Mouse (Mus musculus) kidney, postnatal 4 days (tissue): ENCODE measurements at regions not wholly inside any gene's neighbourhood (a gene's known extent, or its start where the extent isn't known, plus 50 kb on each side); places are given as distances from the start of the nearest gene placed in this dataset.

ENCODE experiments used
- DNase-seq, 2 experiments: peaks; one replicate each; pipeline ENCODE4 v3.0.0; 2021; ENCODE audit warnings: mixed read lengths in 2 of 2

- DNase-seq = peak in 1 of 2 experiments; percentile 7
These were observed 276.0 kb upstream of the Cdyl start for GRCm38 (mm10) chr13:35383624-35384018.

DNA sequence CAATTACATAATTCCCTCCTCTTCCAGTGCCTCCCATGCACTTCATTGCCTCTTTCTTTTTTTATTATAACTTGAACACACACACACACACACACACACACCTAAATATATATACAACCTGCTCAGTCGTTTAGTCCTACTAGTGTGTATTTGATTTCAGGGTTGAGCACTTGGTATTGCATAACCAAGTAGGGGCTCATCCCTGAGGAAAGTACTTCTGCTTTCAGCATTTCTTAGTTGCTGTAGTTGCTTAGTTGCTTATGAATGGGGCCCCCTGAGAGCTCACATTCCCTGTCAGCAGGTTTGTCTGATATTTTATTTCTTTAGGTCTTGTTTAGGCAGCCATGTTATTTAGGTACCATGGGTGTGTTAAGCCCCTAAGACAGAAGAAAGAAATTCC is 271.3 kb upstream of the Cdyl start:
- DNase-seq = no peak

GRCm38 (mm10) chr13:35389781-35390525 is 269.7 kb upstream of the Cdyl start:
- DNase-seq = no peak

DNA sequence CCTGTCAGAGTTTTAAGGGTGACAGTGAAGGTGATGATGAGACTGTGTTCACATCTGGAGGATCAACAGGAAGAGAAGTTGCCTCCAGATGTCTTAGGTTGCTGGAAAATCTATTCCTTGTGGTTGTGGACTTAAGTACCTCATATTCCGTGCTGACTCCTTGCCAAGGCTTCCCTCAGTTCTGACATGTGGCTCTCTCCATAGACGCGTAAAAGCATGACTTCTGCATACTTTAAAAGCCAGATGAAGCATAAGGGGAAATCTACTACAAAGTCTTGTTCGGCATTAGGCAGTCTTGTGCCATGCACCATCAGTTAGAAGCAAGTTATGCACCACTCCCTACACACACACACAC is 269.1 kb upstream of the Cdyl start:
- DNase-seq = no peak

DNA sequence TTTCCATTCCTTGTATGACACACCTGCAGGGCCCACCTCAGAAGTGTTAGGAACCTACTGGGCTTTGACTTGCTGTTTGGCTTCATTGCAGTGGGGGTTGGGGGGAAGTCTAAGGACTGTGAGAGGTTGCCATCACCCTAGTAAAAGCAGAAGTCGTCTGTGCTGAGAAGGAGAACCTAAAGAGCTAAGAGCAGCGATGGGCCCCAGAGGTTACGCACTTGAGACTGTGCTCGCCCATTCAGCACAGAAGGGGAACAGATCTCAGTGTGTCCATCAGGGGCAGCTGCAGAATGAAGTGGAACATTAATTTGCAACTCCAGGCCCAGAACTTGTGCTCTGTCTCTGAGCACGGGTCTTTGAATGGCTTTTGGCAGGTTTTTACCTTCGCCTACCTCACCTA is 267.5 kb upstream of the Cdyl start:
- no peak for DNase-seq

DNA sequence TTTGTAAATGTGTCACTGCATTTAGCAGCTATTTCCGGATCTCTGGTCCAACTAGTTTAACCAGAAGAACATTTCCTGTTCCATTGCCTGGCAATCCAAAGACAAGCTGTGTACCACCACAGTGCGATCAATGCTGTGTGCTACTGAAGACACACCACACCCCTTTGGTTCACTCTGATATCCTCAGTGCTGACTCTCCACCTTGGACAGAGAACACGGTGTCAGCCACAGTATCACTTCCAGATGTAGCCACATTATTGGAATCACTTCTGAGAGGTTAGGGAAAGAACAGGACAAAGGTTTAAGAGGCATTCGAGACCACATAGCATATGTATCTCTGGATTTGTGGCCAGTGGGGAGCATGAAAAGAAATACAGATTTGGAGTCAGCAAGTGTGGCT is 264.4 kb upstream of the Cdyl start:
- no peak for DNase-seq

- peak in 1 of 2 experiments; percentile 9 for DNase-seq
These were observed 264.0 kb upstream of the Cdyl start for GRCm38 (mm10) chr13:35395630-35396029.

- DNase-seq = no peak
These were observed 262.5 kb upstream of the Cdyl start for GRCm38 (mm10) chr13:35397166-35397565.

- DNase-seq = no peak
These were observed 261.4 kb upstream of the Cdyl start for GRCm38 (mm10) chr13:35398192-35398591.

DNA sequence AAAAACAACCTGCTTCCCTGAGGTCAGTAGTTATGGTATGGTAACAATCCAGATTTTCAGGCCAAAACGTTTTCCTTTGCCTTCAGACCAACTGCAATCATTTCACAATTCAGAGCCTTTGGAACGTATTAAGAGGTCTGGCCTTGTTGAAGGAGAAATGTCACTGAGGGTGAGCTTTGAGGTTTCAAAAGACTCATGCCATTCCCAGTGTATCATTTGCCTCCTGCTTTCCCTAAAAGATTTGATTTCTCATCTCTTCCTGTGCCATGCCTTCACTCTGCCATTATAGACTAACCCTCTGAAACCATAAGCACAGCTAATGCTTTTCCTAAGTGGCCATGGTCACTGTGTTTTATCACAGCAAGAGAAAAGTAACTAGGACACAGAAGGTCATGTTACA is 256.8 kb upstream of the Cdyl start:
- no peak for DNase-seq

DNA sequence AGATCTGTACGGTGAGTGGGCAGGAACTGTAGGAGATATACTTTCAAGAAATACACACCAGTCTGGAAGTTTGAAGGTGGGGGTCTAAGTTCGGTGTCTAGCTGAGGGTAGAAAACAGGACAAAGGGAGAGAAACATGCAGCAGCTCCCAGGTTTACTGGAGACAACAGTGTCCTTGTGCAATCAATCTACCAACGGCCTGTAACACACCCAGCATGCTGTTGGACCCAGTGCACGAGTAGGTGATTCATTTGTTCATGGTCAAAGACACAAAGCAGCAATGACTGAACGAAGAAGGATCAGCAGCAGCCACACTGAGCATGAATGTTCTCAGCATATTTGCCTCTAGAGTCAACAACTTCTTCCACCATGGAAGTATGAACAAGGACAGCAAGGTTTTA is 255.2 kb upstream of the Cdyl start:
- DNase-seq = no peak

DNA sequence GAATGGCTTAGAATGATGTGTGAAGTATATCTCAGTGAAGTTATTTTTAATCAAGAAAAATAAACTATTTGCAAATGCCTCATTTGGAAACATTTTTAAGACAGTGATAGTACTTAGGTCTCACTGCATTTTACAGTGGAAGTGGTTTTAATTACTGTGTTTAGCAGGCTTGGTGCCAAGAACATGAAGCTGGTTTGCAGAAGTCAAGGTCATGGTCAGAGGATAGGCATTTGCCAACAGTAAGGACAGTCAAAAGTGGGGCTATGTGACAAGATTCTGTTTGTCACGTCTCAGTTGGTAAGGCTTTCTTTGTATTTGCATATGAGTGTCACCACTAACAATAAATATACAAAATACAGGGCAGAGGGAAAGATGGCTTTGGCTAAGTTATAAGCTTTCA is 254.2 kb upstream of the Cdyl start:
- no peak for DNase-seq

DNA sequence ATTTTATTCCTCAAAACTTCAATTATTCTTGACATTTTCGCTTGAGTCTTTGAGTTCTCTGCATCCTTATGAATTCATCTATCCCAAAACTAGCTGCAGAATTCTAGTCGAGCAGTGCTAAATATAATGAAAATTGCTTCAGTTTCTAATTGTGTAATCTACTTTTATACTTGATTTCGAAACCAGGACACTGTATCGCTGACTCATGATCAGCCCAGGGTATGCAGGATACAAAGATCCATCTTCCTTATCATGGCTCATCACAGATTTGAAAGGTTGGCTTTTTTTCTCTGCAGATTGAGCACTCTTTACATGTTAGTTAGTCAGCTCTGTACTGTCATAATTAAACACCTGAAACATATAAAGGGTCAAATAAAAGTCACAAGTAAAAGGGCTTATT is 242.1 kb upstream of the Cdyl start:
- no peak for DNase-seq

GRCm38 (mm10) chr13:35420076-35420475 is 239.6 kb upstream of the Cdyl start:
- no peak for DNase-seq

GRCm38 (mm10) chr13:35426061-35426460 is 233.6 kb upstream of the Cdyl start:
- DNase-seq = no peak

DNA sequence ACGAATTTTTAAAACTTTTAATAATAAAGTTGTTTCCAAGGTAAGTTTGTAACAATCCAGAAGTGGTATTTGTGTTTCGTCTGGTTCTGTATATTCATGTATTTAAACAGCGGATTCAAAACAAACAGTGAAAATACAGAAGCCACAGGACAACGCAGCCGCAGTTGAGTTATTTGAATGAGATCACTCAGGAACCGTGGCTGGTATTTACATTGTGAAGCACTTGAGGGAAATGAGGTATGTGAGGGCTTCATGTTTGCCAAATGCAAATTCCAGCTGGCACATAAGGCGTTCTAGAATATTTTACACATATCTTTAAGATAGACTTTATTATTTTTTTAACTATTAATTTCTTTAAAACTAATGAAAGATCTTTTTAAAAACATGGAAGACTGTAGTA is 224.5 kb upstream of the Cdyl start:
- DNase-seq = no peak

DNA sequence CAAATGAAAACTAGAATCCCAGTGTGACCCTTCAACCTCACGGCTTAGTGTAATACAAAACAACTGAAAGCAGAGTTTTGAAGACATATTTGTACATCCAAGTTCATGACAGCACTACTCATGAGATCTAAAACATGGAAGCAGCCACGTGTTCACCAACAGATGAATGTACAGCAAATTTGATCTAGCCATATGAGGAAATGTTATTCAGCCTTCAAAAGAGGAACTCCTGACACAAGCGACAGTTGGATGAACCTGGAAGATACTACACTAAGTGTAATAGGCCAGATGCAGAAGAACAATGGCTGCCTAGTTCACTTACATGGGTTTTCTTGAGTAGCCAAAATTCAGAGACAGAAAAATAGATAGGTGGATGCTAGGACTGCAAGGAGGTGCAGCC is 212.0 kb upstream of the Cdyl start:
- no peak for DNase-seq

DNA sequence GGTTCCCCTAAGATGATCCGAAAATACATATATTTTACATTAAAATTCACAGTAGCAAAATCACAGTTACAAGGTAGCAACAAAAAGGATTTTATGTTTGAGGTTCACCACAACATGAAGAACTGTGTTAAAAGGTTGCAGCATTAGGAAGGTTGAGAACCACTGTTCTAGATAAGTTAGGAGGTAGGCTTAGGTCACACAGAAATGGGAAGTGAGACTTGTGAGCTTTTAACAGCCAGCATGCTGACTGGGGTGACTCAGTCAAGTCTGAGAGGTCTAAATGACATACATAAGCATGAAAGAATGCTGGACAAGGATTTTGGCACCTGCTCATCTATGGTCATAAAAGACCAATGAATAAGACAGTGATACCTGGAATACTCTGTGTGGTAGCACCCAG is 207.2 kb upstream of the Cdyl start:
- DNase-seq = no peak

DNA sequence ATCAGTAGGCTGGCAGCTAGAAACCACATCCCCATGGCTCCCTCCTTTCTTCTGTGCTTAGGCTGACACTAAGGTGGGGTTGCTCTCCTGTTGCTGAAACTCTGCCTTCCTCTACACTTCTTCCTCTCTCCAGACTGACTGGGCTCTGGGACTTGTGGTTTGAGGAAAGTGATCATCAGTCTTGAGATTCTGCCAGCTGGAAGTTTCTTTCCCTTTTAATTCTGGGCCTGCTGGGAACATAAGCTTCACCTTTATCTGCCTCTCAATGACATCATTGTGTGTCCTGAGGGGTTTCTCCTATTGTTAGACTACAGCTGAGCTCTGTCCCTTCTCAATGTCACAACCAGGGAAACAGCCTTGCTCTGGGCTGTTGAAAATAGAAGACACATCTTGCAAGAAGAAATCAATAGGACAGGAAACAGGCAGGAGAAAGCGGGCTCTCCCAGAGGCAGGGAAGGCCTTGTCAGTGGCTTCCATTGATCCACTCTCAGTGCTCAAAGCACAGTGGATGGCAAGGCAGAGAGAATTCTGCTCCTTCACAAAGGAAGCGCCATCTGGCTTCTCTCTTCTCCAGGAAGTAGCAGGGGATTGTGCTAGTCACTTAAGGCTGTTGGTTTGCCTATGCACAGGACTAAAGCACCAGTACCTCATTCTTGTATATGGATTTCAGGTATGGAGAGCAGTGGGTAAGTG is 206.3 kb upstream of the Cdyl start:
- DNase-seq = no peak

DNA sequence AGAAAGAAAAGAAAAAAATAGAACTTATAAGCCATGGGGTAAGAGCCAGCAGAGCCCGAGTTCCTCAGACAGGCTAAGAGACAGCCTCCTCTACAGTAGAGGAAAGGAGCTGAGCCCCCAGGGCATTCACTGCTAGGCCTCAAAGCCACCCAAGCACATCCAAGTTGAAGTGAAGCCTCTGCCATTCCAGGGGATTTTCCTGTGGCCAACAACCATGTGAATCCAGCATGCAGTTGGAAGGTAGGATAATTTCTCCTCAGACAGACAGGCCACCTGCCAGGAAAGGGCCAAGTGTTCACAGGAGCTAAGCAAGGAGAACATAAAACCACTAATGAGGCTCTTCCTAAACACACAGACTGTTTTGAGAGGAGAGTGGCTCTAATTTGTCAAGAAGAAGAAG is 199.6 kb upstream of the Cdyl start:
- no peak for DNase-seq

GRCm38 (mm10) chr13:35463231-35463630 is 196.4 kb upstream of the Cdyl start:
- DNase-seq = no peak

GRCm38 (mm10) chr13:35463850-35464249 is 195.8 kb upstream of the Cdyl start:
- no peak for DNase-seq

DNA sequence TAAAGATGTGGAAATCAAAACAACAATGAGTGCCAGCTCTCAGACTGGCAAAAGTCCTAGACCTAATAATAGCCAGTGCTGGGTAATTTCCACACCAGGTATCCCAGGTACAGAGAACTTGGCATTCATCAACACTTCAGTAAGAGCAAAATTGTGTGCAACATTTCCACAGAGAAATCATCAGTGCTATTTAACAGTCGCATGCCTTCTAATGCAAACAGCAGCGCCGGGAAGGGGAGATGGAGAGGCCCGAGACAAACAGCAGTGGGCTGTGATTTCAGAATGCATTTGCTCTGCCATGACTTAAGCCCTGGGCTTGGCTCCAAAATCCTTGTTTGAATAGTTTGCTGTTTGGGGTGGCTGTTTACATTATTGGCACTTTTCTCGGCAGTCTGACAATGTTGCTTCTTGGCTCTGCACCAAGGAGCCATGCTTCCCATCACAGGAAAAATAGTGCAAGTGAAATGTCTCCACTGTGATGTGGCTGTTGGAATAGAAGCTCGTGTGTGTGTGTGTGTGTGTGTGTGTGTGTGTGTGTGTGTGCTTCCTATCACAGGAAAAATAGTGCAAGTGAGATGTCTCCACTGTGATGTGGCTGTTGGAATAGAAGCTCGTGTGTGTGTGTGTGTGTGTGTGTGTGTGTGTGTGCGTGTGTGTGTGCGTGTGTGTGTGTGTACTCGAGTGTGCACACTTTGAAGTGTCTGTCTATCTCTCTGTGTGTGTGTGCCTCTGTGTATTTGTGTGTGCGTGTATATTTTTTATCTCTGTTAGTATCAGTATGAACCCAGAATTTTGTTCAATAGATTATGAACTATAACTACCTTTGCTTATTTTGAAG is 190.1 kb upstream of the Cdyl start:
- DNase-seq = peak; percentile 24 to 29

GRCm38 (mm10) chr13:35478226-35478625 is 181.4 kb upstream of the Cdyl start:
- no peak for DNase-seq
